Mouse (Mus musculus): ENCODE results near the gene Fam173b.

Gene Fam173b

GRCm38 (mm10) chr15:31634582-31634981, 32.9 kb downstream of the Fam173b start:
- peak; percentile 87 for DNase-seq (ENCODE audit: low read depth, low spot score)

DNA sequence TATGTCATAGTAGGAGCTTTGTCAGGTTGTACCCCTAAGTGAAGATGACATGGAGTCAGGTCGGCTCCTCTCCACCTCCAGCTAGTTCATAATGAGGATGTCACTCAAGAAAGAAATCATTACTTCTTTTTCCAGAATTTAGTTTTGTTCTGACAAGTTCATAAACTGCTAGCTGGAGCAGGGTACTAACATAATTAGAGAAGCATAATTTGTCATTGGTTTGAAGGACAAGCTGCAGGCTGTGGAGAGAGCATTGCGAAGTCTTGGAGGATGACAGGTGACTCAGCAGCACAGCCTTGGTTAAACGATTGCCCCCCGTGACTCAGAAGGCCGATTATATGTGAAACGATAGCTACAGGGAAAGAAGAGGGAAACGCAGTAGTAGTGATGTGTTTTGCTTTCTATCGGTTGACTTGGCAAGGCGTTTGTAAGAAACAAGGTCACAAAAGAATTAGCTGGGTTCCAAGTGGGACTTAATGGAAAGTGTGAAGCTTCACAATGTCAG, 34.5 kb downstream of the Fam173b start:
- DNase-seq (ENCODE audit: low read depth, low spot score): peak; percentile 13

DNA sequence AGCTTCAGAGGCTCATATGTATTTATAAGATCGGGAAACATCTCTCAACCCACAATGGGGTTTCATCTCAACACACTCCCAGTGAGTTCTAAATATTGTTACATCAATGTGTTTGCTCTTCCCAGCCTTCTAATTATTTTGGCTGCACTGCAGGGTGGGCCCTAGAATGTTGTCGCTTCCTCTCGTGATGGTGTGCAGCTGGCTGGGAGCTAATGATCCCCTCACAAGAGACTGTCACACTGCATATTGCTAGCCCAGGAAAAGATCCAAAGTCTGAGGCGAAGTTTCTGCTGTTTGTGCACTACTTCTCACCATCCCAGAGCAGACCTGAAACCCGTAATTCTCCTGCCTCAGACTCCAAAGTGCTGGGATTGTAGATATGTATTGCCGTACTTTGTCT, 45.6 kb downstream of the Fam173b start:
- DNase-seq (ENCODE audit: low read depth, low spot score): no peak

GRCm38 (mm10) chr15:31647851-31648569, 46.4 kb downstream of the Fam173b start:
- DNase-seq (ENCODE audit: low read depth, low spot score): no peak

DNA sequence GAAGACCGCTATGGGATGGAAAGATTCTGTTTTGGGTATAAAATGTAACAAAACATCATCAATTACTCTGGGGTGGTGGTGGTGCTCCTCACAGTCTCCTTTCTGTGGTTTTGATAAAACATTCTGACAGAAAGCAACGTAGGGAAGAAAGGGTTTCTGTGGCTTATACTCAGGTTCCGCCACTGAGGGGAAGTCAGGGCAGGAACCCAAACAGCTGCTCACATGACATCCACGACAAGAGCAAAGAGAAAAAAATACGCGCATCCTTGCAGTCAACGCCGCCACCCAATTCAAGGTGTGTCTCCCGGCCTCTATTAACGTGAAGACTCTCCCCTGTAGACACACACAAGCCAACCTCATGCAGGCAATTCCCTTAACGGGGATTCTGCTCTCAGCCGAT, 48.0 kb downstream of the Fam173b start:
- DNase-seq (ENCODE audit: low read depth, low spot score): no peak

DNA sequence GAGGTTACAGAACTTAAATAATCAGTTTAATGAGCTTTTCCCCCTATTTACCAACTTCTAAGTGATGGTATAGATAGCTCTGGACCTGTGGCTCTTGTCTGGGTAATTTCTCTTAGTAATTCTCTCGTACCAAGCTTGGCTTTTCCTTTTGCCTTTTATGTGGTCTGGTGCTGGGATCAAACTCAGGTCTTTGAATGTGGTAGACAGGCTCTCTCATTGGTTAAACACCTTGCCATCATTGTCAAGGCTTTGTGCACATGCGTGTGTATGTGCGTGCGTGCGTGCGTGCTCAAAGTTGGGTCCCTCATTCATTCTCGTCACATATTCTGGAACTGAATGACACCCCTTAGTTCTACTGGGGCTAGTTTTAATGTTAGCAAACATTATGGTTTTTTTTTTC, 49.2 kb downstream of the Fam173b start:
- no peak for DNase-seq (ENCODE audit: low read depth, low spot score)

DNA sequence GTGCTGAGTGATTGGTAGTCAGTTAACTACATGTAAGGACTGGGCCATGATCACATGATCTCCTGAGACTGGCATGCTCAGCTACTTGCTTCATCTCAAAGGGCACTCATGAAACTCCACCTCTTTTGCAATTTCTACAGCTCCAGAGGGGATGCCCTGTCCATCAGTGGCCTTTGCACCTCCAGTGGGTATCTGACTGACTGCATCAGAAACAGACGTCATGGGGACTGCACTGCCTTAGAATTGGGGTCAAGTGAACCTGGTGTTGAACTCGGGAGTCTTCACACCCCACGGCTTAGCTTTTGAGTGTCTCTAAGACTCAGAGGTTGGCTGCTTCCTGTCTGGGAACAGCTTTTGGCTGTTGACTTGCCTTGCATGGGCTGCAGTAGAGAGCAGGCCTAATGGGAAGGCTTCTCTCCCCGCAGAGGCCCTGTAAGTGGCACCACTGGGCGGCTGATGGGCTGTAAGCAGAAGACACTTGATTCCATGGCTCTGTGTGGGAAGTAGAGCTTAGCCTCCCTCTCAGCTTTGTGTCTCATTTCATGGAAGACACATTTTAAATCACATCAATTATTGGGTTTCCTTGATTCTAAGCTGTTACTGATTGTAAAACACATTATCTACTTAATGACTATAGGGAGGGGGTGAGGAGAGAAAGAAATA, 58.6 kb downstream of the Fam173b start:
- no peak for DNase-seq (ENCODE audit: low read depth, low spot score)

GRCm38 (mm10) chr15:31660844-31661243, 59.2 kb downstream of the Fam173b start:
- DNase-seq (ENCODE audit: low read depth, low spot score): no peak

GRCm38 (mm10) chr15:31661802-31662201, 60.1 kb downstream of the Fam173b start:
- no peak for DNase-seq (ENCODE audit: low read depth, low spot score)

GRCm38 (mm10) chr15:31663074-31663473, 61.4 kb downstream of the Fam173b start:
- peak; percentile 56 for DNase-seq (ENCODE audit: low read depth, low spot score)

Data from brain, adult 2 months (tissue).